Mouse (Mus musculus) cerebellum, postnatal 25 days (tissue): ENCODE data around the gene H2-Eb1.

ENCODE experiments used
- DNase-seq, 2 experiments: peaks; one replicate each; pipeline ENCODE4 v3.0.0; 2021; ENCODE audit warnings: mixed read lengths in 2 of 2

Gene H2-Eb1

DNA sequence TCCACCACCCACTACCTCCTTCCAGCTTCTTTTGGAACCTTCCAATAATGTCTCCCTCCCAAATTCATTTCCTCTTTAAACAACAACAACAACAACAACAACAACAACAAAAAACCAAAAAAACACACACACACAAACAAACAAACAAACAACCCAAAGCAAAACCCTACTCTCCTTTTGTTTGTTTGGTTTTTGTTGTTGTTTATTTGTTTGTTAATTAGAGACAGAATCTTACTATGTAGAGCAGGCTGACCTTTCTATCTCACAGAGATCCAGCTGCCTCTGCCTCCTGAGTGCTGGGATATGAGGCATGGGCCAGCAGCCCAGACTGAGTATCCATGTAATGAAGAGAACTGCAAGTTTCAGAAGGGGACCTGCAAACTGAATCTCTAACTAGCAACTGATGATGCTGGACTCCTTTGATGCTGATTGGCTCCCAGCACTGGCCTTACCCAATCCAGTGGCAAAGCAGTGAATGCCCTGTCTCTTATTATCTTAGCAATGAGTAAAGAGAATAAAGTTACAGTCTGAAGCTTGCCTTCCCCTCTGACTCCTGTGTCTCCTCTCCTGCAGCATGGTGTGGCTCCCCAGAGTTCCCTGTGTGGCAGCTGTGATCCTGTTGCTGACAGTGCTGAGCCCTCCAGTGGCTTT, at the start of gene H2-Eb1:
Gene H2-Eb1, plus strand, starts transcription at position 488 of the 651 bp plus-strand sequence.
- DNase-seq, result peak; percentile 74 to 81

DNA sequence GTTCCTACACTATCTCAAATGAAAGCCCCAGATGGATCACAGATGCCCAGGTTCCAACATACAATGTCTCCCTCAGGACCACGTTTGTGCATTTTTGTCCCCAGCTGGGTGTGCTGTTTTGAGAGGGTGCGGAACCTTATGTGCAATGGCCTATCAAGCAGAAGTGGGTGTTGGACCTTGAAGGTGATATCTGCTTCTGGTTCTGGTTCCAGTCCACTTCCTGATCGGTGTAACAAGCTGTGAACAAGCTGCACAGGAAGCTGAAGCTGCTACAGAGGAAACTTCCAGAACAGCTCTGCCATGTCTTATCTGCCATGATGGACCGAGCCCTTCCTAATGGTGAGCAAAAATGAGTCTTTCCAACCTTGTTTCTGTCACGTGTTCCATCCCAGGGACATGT, 49.2 kb upstream of the H2-Eb1 start:
- DNase-seq, result no peak

DNA sequence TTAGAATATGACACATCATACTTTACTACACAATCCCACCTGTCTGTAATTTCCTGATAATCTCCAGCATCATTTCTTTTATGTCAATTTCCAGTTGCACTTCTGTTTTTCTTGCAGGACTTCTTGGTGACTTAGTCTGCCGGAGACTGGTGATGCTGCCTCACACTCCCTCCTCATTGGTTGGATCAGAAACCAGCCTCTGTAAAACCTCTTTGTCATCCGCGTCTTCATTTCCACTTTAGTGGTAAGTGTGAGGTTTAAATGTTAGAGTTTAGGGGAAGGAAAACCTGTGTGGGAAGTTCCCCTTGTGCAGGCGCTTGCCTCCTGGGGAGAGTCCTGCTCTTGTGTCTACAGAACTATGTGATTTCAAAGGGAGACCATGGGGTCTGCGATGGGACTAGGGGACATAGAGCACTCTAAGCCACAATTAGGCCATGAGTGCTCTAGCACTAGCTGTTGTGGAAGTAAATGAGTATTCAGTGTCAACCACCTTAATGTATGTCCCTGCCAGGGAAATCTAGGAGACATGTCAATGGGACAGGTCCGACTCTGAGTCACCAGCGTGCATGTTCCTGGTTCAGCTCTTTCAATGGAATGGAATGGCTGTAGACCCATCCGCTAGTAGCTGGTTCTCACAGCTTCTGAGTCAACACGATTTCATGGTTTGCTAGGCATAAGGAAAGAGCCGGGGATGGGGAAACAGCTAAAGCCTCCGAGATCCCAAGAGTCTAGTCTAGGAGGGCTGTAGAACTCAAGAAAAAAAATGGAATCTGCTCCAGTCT, 47.9 kb upstream of the H2-Eb1 start, which contains the start of gene H2-Ab1:
Gene H2-Ab1, plus strand, starts transcription at position 96 of the 782 bp plus-strand sequence.
- DNase-seq, result peak; percentile 53 to 69

DNA sequence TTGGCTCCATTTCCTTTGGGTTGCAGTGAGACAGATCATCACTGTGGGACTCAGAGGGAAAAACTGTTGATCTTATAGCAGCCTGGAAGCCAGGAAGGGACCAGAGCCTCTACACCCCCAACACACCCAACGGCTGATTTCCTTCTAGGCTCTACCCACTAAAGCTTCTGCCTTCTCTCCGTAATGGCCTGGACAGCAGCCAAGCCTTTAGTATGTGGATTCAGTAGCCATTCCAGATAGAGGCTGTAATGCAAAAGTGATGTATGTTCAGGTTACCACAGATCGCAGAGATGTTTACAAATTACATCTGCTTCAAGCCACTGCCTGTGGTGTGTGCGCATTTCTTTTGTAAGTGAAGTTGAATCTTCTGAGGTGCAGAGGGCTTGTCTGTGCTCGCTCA, 45.1 kb upstream of the H2-Eb1 start:
- DNase-seq, result no peak

DNA sequence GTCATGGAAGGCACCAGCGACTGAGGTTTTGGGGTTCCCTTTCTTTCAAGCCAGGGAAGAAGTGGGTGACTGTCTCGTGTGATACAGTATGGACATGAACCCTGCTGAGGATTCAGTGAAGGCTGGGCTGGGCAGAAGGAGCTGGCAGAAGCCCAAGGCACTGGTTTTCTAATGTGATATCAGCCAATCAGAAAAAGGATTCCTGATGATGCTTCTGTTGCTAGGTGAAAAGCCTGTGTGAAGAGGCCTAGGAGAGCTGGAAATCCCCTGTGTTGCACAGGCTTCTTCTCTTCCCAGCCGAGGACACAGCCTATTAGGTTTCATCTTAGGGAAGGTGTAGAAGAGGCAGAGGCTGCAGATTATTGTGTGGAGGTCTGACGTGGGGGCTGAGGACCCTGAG, 44.2 kb upstream of the H2-Eb1 start:
- DNase-seq, result peak; percentile 31 to 62

DNA sequence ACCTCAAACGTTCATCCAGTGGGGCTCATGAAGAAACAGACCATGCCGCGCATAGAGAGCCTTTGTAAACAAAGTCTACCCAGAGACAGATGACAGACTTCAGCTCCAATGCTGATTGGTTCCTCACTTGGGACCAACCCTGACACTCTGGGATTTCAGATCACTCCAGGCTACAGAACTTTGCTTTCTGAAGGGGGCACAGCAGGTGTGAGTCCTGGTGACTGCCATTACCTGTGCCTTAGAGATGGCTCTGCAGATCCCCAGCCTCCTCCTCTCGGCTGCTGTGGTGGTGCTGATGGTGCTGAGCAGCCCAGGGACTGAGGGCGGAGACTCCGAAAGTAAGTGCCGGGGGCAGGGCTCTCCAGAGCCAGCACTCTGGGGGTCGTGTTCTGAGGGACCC, 42.6 kb upstream of the H2-Eb1 start:
- peak; percentile 56 to 76 for DNase-seq

DNA sequence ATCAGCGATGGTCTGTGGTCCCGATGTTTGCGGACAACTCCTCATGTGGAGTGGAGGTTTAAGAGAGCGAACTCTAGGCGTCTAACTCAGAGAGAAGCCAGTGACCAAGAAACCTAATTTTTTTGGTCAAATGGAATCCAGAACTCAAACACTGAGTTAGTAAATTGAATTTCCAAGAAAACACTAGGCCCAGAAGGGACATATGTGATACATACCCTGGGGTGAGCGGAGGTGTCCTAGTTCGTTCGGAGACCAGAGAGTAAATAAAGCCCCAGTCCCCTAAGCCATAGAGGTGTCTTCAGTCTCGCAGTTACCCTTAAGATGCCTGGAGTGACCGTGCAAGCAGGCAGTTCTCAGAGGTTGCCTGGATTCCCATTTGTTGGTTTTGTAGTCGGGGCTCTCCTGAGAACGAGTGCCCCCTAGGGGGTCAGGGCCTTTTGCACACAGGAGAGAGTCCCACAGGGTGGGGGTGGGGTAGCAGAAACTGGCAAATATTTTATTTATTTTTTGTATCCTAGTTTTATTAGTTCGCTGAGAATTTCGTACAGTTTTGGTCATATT, 41.8 kb upstream of the H2-Eb1 start:
- peak in 1 of 2 experiments; percentile 10 for DNase-seq

DNA sequence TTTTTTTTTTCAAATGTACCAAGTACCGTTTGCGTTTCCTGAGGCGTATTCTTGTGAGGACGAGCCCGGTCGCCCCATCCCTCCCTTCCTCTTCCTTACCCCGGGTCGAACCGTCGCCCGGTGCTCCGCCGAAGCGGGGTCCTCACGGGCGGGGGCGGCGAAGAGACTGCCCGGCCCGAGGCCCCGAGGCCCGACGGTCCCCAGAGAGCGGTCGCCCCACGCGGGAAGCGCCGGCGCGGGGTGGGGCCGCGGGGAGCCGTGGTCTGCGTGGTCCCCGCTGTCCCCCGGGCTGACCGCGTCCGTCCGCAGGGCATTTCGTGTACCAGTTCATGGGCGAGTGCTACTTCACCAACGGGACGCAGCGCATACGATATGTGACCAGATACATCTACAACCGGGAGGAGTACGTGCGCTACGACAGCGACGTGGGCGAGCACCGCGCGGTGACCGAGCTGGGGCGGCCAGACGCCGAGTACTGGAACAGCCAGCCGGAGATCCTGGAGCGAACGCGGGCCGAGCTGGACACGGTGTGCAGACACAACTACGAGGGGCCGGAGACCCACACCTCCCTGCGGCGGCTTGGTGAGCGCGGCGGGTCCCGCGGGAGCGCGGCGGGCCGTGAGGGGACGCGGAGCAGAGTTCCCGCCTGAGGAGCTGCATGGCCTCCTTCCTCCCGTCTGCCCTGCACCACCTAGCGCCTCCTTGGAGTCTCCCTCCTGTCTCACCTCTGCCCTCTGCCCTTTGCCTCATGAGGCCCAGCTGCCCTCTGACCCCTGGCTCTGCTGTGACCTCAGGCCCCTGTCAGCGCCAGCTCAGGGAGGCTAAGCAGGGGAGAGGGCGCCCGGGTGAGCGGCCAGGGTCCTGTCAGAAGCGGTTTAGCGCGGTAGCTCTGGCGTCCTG, 41.0 kb upstream of the H2-Eb1 start:
- peak in 1 of 2 experiments; percentile 20 for DNase-seq

DNA sequence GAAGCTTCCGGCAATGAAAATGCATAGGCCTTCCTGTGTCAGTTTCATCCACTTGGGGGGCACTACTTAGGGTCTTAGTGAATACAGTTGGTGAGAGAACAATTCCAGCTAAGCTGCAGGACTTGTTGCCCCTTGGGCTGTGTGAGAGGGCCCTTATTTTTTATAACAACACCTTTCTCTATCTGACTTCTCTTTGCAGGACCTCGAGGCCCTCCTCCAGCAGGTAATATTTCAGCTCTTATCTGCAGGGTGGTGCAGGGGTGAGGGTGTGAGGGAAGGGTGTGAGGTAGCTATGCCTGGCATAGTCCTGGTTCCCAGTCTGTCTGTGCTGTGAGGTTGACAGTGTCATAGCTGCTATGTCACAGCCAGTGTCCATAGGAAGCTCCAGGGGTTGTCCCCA, 37.4 kb upstream of the H2-Eb1 start:
- no peak for DNase-seq

DNA sequence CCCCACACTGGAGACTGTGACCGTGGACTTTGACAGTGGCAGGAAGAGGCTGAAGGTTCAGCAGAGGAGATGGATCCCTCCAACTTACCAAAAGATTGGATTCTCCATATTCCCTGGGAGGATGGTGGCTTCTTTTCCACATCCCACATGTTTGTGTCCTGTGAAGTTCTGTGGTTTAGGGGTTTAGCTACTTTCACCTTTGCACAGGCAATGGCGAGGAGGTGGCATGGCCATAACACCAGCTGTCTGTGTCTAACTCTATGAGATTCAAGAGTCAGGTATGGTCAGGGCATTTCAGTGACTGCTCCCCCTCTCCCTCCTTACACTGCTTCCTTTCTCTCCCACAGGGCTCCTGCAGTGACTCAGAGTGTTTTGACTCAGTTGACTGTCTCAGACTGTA, 36.9 kb upstream of the H2-Eb1 start:
- DNase-seq, result no peak

DNA sequence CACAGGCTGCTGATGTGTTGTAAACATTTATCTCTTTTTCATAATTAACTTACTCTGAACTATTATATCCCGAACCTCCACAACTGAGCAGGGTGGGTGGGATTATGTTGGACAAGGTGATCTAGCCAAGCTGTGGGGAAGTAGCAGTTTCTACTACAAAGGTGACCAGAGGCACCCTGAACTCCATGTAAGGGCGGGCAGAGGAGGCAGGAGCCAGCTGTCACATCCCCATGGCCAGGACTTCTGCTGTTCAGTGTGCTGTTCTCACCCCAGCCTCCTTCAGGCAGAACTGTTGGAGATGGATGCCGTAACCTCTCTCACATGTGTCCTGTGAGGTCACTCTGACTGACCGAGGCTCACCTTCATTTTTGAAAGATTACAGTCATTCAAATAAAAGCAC, 35.9 kb upstream of the H2-Eb1 start:
- no peak for DNase-seq

DNA sequence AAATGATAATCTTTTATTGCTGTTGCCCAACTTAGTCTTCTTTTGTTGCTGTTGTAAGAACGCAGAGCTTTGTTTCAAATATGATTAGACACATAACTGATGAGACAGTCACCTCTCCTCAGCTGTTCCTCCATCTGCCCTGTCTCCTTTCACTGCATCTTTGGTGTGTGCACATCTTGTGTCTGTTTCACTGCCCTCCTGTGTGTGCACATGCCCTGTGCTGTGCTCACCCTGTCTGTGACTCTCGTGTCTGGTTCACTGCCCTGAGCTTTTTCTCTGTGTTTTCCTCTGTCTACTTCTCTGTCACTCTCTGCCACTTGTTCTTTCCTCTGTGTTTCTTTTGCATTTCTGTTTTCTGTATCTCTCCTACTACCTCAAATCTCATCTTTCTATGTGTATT, 35.4 kb upstream of the H2-Eb1 start:
- no peak for DNase-seq

DNA sequence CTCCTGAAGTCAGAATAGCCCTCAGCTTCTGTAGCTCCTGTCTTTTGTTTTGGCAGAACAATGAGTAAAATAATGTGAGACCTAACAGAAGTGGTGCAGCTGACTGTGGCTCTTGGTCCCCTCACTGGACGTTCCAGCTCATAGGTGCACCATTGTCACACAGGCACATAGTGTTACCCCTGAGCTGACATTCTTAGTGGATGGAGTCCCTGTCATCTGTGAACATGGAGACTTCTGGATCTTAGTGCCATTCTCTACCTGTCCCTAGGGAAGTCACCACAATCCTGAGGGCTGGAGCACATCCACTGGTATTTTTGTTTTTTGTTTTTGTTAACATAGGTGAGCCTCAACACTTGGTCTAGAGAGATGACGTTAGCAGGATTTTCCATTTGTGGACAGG, 34.7 kb upstream of the H2-Eb1 start:
- no peak for DNase-seq

DNA sequence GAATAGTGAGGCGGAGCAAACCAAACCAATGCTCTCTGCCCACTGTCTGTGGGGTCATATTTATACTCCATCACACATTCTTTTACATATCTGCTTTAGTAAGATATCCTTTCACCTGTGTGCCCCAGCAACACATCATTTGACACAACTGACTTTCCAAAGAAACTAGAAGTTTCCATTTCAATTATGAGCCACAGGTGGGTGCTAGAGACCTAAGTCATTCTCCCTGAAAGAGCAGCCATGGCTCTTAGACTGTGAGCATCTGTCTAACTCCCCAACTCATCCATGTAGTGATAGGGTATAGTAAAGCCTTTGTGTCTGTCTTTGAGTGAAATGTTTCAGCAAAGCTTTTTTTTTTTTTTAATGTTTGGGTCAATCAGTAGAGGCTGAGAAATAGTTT, 33.6 kb upstream of the H2-Eb1 start:
- DNase-seq, result no peak

DNA sequence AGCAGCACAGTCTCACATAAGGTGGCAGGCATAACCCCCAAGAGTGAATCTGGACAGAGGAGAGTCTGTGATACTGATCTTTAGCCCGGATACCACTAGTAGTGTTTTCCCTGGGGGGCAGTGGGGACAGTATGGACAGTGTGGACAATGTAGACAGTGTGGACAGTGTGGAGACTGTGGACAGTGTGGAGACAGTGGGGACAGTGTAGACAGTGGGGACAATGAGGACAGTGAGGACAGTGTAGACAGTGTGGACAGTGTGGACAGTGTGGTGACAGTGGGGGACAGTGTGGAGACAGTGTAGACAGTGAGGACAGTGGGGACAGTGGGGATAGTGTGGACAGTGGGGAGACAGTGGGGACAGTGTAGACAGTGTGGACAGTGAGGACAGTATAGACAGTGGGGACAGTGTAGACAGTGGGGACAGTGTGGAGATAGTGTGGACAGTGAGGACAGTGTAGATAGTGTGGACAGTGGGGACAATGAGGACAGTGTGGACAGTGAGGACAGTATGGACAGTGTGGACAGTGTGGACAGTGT, 25.1 kb upstream of the H2-Eb1 start:
- no peak for DNase-seq

DNA sequence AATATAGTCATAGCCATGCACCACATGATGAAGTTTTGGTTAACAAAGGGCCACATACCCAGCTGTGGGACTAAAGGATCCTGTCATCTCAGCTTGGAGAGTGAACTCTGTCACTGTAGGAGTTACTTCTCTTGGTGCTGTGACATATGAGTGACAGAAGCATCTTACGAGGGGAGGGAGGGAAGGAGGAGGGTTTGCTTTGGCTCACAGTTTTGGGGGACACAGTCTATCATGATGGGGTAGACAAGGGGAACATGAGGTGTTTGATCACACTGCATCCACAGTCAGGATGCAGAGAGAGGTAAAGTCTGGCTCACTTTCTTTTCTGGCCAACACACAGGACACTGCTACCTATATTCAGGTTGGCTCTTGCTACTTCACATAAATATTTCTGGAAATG, 23.8 kb upstream of the H2-Eb1 start:
- no peak for DNase-seq

DNA sequence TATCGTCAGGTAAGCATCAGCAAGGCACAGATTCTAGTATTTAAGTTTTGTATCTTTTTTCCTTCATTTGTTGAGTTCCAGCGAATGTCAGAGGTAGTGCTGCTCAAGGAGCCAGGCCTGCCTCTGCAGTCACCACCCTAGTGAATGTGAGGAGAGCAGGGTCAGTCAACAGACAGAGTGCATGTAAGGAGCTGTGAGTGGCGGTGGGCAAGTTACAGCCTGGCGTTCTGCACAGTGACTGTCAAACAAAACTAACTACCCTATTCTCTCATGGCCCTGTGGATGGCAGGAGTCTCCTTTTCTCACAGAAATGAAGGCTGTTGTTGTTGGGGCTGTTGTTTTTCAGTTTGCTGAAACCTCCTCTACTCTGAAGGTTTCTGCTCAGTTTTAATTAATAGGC, 20.3 kb upstream of the H2-Eb1 start:
- no peak for DNase-seq

DNA sequence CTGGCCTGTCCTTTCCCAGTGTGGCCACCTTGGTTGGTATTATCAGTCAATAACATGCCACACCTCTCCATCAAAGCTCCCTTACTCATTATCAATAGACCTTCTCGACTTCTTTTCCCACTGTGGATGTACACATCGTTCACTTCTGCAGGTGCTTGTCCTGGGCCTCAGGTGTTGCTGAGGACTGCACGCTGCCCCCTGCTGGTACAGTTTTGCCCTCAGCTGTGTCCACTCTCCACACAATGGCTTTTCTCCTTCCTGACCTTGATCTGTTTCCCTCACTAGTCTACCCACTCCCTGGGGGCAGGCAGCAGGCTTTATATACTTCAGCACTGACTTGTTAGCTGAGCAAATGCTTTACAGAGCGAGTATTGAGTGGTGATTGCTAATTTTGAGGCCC, 19.8 kb upstream of the H2-Eb1 start:
- peak in 1 of 2 experiments; percentile 23 for DNase-seq

DNA sequence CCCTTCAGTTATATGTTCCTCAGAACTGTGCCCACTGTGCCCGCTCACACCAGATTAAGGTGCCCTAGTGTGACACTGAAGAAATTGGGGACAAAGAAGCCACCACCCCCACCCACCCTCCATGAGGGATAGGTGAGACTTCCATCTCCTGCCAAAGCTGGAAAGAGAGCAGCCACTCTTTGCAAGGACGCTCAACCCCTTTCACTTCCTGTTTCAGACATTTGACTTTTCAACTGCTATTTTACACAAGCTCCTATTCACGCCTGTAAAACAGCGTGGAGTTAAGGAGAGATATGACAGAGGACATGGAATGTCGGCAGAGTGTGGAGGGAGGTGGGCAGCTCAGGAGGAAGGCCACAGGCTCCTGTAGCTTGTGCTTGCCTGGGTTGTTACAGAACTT, 19.2 kb upstream of the H2-Eb1 start:
- no peak for DNase-seq

DNA sequence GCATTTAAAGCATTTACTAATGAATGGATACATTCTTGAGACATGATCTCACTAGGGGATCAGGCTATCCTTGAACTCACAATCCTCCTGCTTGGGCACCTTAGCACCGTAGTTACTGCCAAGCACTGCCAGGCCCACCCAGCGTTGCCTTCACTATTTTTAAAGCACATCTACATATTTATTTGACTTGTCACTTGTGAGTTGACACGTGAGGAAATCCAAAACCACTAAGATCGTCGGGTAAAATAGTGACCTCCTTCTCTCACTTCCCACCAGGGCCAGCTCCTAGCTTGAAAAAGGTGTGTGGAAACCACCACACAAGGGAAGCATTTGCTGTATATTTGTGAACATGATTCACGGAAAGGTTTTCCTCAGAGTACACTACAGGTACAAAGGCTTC, 18.7 kb upstream of the H2-Eb1 start:
- DNase-seq, result no peak

DNA sequence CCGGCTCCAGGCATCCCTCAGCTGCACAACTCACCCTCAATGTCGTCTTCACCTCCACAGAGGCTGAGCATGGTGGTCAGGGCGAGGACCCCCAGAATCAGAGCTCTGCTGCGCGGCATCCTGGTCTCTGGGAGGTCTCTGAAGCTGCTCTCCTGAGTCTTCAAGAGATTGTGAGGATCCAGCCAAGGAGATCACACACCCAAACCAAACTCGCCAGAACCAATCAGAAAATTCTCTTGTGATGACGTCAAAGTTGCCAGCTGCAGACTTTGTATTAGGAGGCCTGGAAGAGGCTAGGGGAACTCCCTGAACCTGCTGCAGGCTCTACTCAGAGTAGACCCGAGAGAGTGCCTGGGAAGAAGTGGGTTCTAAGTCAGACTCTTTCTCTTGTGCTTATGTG, 18.0 kb upstream of the H2-Eb1 start, which contains the start of gene H2-Aa:
Gene H2-Aa, minus strand, starts transcription at position 176 of the 400 bp plus-strand sequence.
- DNase-seq, result peak; percentile 57 to 69

DNA sequence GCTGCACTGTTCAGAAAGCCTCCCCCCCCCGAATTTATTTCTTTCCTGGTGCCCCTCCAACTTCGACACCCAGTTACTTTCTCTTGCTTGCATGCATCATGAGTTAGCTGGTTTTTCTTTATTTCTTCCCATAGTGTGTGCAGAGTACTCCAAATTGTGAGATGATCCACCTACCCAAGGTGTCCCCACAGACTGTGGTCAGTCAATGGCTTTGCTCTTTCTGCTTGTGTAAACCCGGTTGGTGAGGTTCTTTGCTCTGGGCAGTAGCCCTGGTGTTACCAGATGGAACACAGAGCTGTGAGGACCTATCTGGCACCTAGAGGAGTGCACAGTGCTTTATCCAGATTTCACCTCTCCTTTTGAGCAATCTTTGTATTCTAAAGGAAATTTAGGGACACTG, 17.5 kb upstream of the H2-Eb1 start:
- DNase-seq, result no peak

DNA sequence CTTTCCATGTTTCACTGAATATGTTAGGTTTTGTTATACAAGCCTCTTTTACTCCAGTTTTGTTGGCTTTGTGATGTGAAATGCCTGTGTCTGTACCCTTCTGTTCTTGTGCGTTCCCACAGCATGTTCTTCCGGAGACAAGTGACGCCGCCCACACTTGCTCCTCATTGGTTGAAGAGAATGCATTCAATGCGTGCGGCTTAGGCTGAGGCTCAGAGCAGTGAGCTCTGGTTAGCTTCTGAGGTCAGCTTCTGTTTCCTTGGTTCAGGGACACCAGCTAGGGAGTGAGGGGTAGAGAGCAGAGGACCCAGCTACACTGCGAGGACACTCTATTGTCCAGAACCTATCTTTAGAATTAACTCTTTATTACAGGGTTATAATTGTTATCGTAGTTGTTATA, 14.1 kb upstream of the H2-Eb1 start:
- peak; percentile 56 to 73 for DNase-seq
